Mouse (Mus musculus): ENCODE measurements around the gene Baz1a. TPM values are rescaled to one million over a fixed set of nuclear protein-coding genes. Genes with fewer than 3 reads are reported as not detected.
"Not testable (repeated sequence)": the region's sequence is repeated elsewhere in the genome, so short reads cannot be mapped to it uniquely, and the experiment has no call there.

Baz1a gene
- polyA plus RNA-seq, 1 experiment from 2014 or later = 24.4 TPM

DNA sequence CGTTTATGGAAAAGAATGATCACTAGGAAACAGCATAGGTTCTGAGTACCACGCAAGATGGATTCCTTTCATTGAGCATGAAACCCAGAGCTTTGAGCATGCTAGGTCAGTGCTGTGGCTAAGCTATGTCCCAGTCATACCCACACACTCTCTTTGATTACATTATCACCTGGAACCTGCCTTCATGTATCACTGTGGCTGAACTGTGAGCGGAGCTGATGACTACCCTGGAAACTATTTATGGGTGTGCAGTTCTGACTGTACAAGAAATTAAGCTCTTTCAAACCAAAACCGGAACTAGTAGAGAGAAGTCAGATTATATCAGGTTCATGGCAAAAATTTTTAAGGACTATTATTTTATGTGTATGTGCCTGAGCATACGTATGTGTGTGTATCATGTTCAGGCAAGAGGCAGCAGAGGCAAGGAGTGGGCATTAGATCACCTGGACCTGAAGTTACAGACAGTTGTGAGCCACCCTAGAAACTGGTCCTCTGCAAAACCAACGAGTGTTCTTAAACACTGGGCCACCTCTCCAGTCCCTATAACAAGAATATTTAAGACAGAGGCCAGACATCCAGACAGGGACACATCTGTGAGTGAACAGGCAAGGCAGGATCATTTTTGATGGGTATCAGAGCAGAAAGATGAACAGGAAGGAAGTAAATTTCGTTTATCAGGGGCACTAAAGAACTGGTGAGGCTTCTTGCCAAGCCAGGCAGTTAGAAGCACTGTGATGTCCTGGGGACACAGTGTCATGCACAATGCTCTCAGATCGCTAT lies 2.4 kb upstream of the Baz1a start:
- Histone ChIP-seq H3K4me2 (ENCODE audit: low read depth) (no peak overlapping the region), H3K9me3 (ENCODE audit: control insufficient read depth, low read length) (no peaks in the 10 kb centered on the region), H3K4me3 (ENCODE audit: low read depth, low read length) (no peak overlapping the region), H3K27ac (ENCODE audit: low read depth, low read length) (no peak overlapping the region), H3K9ac (ENCODE audit: low read length) (no peak overlapping the region), H3K27me3 (ENCODE audit: control insufficient read depth, insufficient read depth, low read length) (no peaks in the 10 kb centered on the region), H3K36me3 (ENCODE audit: control insufficient read depth, insufficient read depth, low read length) (no peaks in the 10 kb centered on the region), H3K4me1 (ENCODE audit: control insufficient read depth, insufficient read depth, low read length) (no peaks in the 10 kb centered on the region)
- ATAC-seq (ENCODE audit: insufficient read depth, low FRiP score, low TSS enrichment) (no peak), DNase-seq (ENCODE audit: low spot score) (no peak)
- 74% methylated on average over 8 of the region's 8 CpGs for WGBS

DNA sequence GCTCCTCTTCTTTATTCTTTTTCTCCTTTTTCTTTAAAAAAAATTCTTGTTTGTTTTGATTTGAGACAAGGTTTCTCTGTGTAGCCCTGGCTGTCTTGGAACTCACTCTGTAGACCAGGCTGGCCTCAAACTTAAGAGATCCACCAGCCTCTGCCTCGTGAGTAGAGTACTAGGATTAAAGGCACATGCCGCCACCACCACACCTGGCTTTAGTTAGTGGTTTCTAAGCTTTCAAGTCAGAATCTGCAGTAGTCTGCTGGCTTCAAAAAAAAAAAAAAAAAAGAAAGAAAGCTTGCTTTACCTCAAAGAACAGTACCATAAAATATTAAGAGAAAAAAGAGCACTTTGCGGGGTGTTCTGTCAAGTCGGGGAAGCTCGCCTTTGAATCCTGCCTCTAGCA lies 1.3 kb upstream of the Baz1a start:
- Histone ChIP-seq H3K27ac (ENCODE audit: low read depth, low read length) (no peak overlapping the region), H3K4me1 (ENCODE audit: control insufficient read depth, insufficient read depth, low read length) (no peaks in the 10 kb centered on the region), H3K27me3 (ENCODE audit: control insufficient read depth, insufficient read depth, low read length) (no peaks in the 10 kb centered on the region), H3K4me2 (ENCODE audit: low read depth) (no peak overlapping the region), H3K36me3 (ENCODE audit: control insufficient read depth, insufficient read depth, low read length) (no peaks in the 10 kb centered on the region), H3K9me3 (ENCODE audit: control insufficient read depth, low read length) (no peaks in the 10 kb centered on the region), H3K4me3 (ENCODE audit: low read depth, low read length) (no peak overlapping the region), H3K9ac (ENCODE audit: low read length) (no peak overlapping the region)
- ATAC-seq (ENCODE audit: insufficient read depth, low FRiP score, low TSS enrichment) (no peak), DNase-seq (ENCODE audit: low spot score) (no peak)
- 83% methylated on average over 5 of the region's 5 CpGs for WGBS

DNA sequence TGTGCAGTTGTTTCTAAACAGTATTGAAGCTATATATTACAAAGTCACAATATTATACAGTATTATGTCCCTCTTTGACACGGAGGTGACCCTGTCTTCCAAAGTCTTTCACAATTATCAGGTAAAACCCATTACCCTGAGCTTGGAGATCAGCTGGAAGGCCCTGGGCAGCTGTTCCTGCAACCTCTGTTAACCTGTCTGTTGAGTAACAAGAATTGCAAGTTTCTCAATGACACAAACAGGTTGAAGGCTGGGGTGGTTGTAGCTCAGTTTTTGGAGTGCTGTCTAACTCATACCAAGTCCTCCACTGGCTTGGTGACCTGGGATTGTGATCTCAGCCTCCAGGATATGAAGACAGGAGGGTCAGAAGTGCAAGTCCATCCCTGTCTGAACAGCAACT lies 1.1 kb downstream of the Baz1a start:
- H3K9me3 ChIP-seq (ENCODE audit: control insufficient read depth, low read length) = no peaks in the 10 kb centered on the region
- no peaks in the 10 kb centered on the region for H3K36me3 ChIP-seq (ENCODE audit: control insufficient read depth, insufficient read depth, low read length)
- WGBS = 84% methylated on average over 1 of the region's 1 CpGs
- H3K27me3 ChIP-seq (ENCODE audit: control insufficient read depth, insufficient read depth, low read length) = no peaks in the 10 kb centered on the region
- H3K4me2 ChIP-seq (ENCODE audit: low read depth) = no peak overlapping the region
- no peak overlapping the region for H3K9ac ChIP-seq (ENCODE audit: low read length)
- DNase-seq (ENCODE audit: low spot score) (no peak), ATAC-seq (ENCODE audit: insufficient read depth, low FRiP score, low TSS enrichment) (no peak)
- no peak overlapping the region for H3K4me3 ChIP-seq (ENCODE audit: low read depth, low read length)
- no peak overlapping the region for H3K27ac ChIP-seq (ENCODE audit: low read depth, low read length)
- no peaks in the 10 kb centered on the region for H3K4me1 ChIP-seq (ENCODE audit: control insufficient read depth, insufficient read depth, low read length)

DNA sequence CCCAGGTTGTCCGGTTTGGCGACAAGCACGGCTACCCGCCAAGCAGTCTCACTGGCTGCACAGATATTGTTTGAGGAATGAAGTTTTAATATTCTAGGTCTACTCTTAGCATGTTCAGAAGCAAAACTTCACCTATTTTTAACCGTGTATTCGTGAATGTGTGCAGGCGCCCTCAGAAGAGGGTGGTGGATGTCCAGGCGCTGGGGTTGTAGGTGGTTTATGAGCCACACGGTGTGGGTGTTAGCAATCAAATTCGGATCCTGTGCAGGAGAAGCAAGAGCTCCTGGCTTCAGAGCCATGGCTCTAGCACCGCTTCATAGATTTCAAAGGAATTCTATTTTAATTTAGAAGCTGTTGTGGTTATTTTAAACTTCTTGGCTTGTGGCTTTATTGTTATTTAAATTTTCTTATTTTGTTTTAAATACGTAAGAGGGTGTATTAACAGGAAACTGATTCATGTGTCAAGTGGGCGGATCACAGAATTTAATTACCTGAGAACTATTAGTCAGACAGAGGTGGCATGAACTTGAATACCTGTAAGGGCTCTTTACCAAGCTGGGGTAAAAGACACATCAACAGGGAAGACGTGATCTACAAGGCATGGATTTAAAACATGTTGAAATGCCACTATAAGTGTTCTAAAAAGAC lies 6.7 kb downstream of the Baz1a start:
- H3K4me3 ChIP-seq (ENCODE audit: low read depth, low read length) = no peak overlapping the region
- no peaks in the 10 kb centered on the region for H3K9me3 ChIP-seq (ENCODE audit: control insufficient read depth, low read length)
- no peaks in the 10 kb centered on the region for H3K4me1 ChIP-seq (ENCODE audit: control insufficient read depth, insufficient read depth, low read length)
- no peak overlapping the region for H3K27ac ChIP-seq (ENCODE audit: low read depth, low read length)
- no peak overlapping the region for H3K9ac ChIP-seq (ENCODE audit: low read length)
- no peak overlapping the region for H3K4me2 ChIP-seq (ENCODE audit: low read depth)
- H3K36me3 ChIP-seq (ENCODE audit: control insufficient read depth, insufficient read depth, low read length) = no peaks in the 10 kb centered on the region
- 90% methylated on average over 14 of the region's 14 CpGs for WGBS
- DNase-seq (ENCODE audit: low spot score) = no peak
- ATAC-seq (ENCODE audit: insufficient read depth, low FRiP score, low TSS enrichment) = no peak
- H3K27me3 ChIP-seq (ENCODE audit: control insufficient read depth, insufficient read depth, low read length) = no peaks in the 10 kb centered on the region

DNA sequence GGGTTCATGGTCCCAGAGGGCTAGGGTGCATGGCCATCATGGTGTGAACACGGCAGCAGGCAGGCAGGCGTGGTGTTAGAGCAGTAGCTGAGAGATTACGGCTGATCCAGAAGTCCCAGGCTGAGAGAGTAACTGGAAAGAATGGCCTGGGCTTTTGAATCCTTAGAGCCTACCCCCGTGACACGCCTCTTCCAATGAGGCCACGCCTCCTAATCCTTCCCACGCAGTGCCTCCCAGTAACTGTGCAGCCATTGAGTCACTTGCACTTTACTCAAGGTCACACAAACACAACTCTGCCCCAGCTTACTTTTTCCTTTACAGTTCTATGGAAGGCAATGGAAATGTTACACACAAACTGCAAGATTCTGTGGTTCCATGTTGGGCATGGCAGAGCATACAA lies 8.1 kb downstream of the Baz1a start:
- Histone ChIP-seq H3K4me2 (ENCODE audit: low read depth) (no peak overlapping the region), H3K9ac (ENCODE audit: low read length) (no peak overlapping the region), H3K4me3 (ENCODE audit: low read depth, low read length) (no peak overlapping the region), H3K36me3 (ENCODE audit: control insufficient read depth, insufficient read depth, low read length) (no peaks in the 10 kb centered on the region), H3K9me3 (ENCODE audit: control insufficient read depth, low read length) (no peaks in the 10 kb centered on the region), H3K27ac (ENCODE audit: low read depth, low read length) (no peak overlapping the region), H3K27me3 (ENCODE audit: control insufficient read depth, insufficient read depth, low read length) (no peaks in the 10 kb centered on the region), H3K4me1 (ENCODE audit: control insufficient read depth, insufficient read depth, low read length) (no peaks in the 10 kb centered on the region)
- no peak for DNase-seq (ENCODE audit: low spot score)
- ATAC-seq (ENCODE audit: insufficient read depth, low FRiP score, low TSS enrichment) = no peak
- WGBS = 84% methylated on average over 7 of the region's 7 CpGs

DNA sequence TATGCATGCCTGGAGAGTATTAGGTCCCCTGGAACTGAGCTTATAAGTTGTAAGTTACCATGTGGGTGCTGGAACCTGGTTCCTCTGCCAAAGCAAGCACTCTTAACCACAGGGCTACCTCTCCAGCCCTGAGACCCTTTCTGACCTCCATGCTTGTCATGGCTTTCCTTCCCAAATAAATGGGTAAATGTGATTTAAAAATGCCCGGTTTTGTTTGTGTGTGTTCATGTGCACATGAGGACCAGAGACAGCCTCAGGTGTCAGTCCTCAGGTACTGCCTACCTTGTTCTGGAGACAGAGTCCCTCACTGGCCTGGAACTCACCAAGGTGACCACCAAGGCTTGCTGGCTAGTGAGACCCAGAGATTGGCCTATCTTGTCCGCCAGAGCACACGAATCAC lies 9.8 kb downstream of the Baz1a start:
- Histone ChIP-seq H3K4me3 (ENCODE audit: low read depth, low read length) (no peak overlapping the region), H3K4me2 (ENCODE audit: low read depth) (no peak overlapping the region), H3K9me3 (ENCODE audit: control insufficient read depth, low read length) (no peaks in the 10 kb centered on the region), H3K4me1 (ENCODE audit: control insufficient read depth, insufficient read depth, low read length) (no peaks in the 10 kb centered on the region), H3K36me3 (ENCODE audit: control insufficient read depth, insufficient read depth, low read length) (no peaks in the 10 kb centered on the region), H3K27me3 (ENCODE audit: control insufficient read depth, insufficient read depth, low read length) (no peaks in the 10 kb centered on the region), H3K9ac (ENCODE audit: low read length) (no peak overlapping the region), H3K27ac (ENCODE audit: low read depth, low read length) (no peak overlapping the region)
- 94% methylated on average over 3 of the region's 3 CpGs for WGBS
- no peak for ATAC-seq (ENCODE audit: insufficient read depth, low FRiP score, low TSS enrichment)
- DNase-seq (ENCODE audit: low spot score) = no peak

DNA sequence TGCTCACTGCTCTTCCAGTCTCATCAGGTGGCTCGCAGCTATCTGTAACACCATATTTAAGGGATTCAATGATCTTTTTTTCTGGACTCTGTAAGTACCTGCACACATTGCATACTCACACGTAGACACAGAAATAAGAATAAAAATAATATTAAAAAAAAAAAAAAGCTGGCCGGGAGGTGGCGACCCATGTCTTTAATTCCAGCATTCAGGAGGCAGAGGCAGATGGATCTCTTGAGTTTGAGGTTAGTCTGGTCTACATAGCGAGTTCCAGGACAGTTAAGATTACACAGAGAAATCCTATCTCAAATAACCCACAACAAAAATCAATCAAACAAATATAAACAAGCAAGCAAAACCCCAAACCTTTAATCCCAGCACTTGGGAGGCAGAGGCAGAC lies 10.3 kb downstream of the Baz1a start:
- DNase-seq (ENCODE audit: low spot score) (no peak), ATAC-seq (ENCODE audit: insufficient read depth, low FRiP score, low TSS enrichment) (no peak)
- whole genome bisulfite sequencing = 94% methylated on average over 5 of the region's 5 CpGs
- Histone ChIP-seq H3K4me1 (ENCODE audit: control insufficient read depth, insufficient read depth, low read length) (no peaks in the 10 kb centered on the region), H3K36me3 (ENCODE audit: control insufficient read depth, insufficient read depth, low read length) (no peaks in the 10 kb centered on the region), H3K4me3 (ENCODE audit: low read depth, low read length) (no peak overlapping the region), H3K9me3 (ENCODE audit: control insufficient read depth, low read length) (no peaks in the 10 kb centered on the region), H3K4me2 (ENCODE audit: low read depth) (no peak overlapping the region), H3K9ac (ENCODE audit: low read length) (no peak overlapping the region), H3K27ac (ENCODE audit: low read depth, low read length) (no peak overlapping the region), H3K27me3 (ENCODE audit: control insufficient read depth, insufficient read depth, low read length) (no peaks in the 10 kb centered on the region)

DNA sequence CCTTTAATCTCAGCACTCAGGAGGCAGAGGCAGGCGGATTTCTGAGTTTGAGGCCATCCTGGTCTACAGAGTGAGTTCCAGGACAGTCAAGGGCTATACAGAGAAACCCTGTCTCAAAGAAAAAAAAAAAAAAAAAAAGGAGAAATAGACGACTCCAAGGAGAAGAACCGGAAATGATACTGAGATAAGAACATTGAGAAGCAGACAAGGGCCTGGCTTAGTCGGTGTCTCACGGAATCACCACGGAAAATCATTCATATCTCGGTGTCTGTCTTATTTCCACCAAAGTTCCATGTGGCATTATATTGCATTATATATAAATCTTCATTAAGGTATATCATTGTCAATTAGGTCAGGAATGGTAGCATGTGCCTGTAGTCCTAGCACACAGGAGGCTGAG lies 11.6 kb downstream of the Baz1a start:
- not testable (repeated sequence) for DNase-seq (ENCODE audit: low spot score); H3K27ac ChIP-seq (ENCODE audit: low read depth, low read length); H3K4me3 ChIP-seq (ENCODE audit: low read depth, low read length); H3K9me3 ChIP-seq (ENCODE audit: control insufficient read depth, low read length); ATAC-seq (ENCODE audit: insufficient read depth, low FRiP score, low TSS enrichment); H3K4me2 ChIP-seq (ENCODE audit: low read depth); H3K27me3 ChIP-seq (ENCODE audit: control insufficient read depth, insufficient read depth, low read length); H3K9ac ChIP-seq (ENCODE audit: low read length); H3K4me1 ChIP-seq (ENCODE audit: control insufficient read depth, insufficient read depth, low read length); H3K36me3 ChIP-seq (ENCODE audit: control insufficient read depth, insufficient read depth, low read length)
- WGBS = 90% methylated on average over 7 of the region's 7 CpGs

GRCm38 (mm10) chr12:54999016-54999690 lies 15.0 kb downstream of the Baz1a start:
- Histone ChIP-seq H3K4me2 (ENCODE audit: low read depth) (no peak overlapping the region), H3K36me3 (ENCODE audit: control insufficient read depth, insufficient read depth, low read length) (no peaks in the 10 kb centered on the region), H3K27me3 (ENCODE audit: control insufficient read depth, insufficient read depth, low read length) (no peaks in the 10 kb centered on the region), H3K4me1 (ENCODE audit: control insufficient read depth, insufficient read depth, low read length) (no peaks in the 10 kb centered on the region), H3K4me3 (ENCODE audit: low read depth, low read length) (no peak overlapping the region), H3K27ac (ENCODE audit: low read depth, low read length) (no peak overlapping the region), H3K9me3 (ENCODE audit: control insufficient read depth, low read length) (no peaks in the 10 kb centered on the region), H3K9ac (ENCODE audit: low read length) (no peak overlapping the region)
- 88% methylated on average over 14 of the region's 14 CpGs for WGBS
- ATAC-seq (ENCODE audit: insufficient read depth, low FRiP score, low TSS enrichment) = no peak
- DNase-seq (ENCODE audit: low spot score) = no peak
